ENCODE assay signal across 8 mouse cellular contexts in the genomic region with DNA sequence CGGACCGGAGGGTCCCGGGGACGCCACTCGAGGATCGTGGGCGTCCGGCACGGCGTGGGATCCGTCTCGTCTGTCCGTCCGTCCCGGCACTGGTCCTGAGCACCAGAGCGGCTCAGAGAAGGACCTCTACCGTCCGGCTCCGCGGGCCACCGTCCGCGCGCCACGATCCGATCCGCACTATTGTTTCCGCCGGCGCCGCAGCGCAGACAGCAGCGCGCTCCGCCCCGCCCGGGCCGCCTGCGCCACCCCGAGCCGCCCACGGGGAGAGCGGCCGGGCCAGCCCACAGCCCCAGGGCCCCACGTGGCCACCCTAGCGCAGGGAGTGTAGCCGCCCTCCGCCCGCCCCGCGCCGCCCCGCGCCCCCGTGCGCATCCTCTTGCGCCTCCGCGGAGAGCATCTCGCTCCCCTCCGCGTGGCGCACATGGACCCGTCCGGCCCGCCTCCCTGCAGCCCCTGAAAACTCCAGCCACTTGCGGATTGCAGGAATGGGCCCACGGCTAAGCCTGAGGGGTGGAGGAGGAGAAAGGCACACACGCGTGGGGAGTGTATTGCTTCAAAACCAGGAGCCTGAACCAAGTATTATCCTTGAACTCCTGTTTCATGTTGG. TPM values are rescaled to one million over a fixed set of nuclear protein-coding genes. Genes with fewer than 3 reads are reported as not detected.
DNase-seq lines count a peak whose midpoint lies in the region; ATAC-seq lines count a peak whose summit lies in the region.

A gene (minus strand): TSS at position 231 of the 607 bp plus-strand sequence.

- peak within 1 kb of the TSS; percentile 83 for H3K27ac ChIP-seq in heart, embryonic 13.5 days (replicated peaks)
- peak within 1 kb of the TSS; percentile 64 for H3K27ac ChIP-seq in liver, embryonic 13.5 days
- H3K27ac ChIP-seq in stomach, embryonic 14.5 days (ENCODE audit: low read length), result peak within 1 kb of the TSS; percentile 89

- peak within 1 kb of the TSS; percentile 68 for H3K4me3 ChIP-seq in heart, embryonic 13.5 days
- peak within 1 kb of the TSS; percentile 72 for H3K4me3 ChIP-seq in liver, embryonic 13.5 days (replicated peaks)
- H3K4me3 ChIP-seq in stomach, embryonic 14.5 days (ENCODE audit: low read depth, low read length), result peak within 1 kb of the TSS; percentile 75

- peak within 1 kb of the TSS; percentile 80 for H3K4me2 ChIP-seq in heart, embryonic 13.5 days
- peak within 1 kb of the TSS; percentile 81 for H3K4me2 ChIP-seq in liver, embryonic 13.5 days
- peak within 1 kb of the TSS; percentile 42 for H3K4me2 ChIP-seq in stomach, embryonic 14.5 days (replicated peaks; ENCODE audit: low read depth, low read length)

- H3K9ac ChIP-seq in heart, embryonic 13.5 days, result peak within 1 kb of the TSS; percentile 86
- H3K9ac ChIP-seq in liver, embryonic 13.5 days, result peak within 1 kb of the TSS; percentile 79
- peak within 1 kb of the TSS; percentile 63 for H3K9ac ChIP-seq in stomach, embryonic 14.5 days (replicated peaks; ENCODE audit: low read depth, low read length)

- ATAC-seq in erythroid progenitor cell, adult 5-6 weeks (replicated peaks; ENCODE audit: low FRiP score, poor library complexity, severe bottlenecking), result peak; percentile 67
- ATAC-seq in heart, embryonic 13.5 days (ENCODE audit: extremely low read depth, insufficient number of reproducible peaks, low FRiP score, low TSS enrichment), result peak; percentile 93
- peak; percentile 93 for ATAC-seq in liver, embryonic 13.5 days (ENCODE audit: low read depth)
- peak; percentile 98 for ATAC-seq in stomach, embryonic 14.5 days (ENCODE audit: insufficient number of reproducible peaks, insufficient read depth, low FRiP score, low read depth)

- under 1% methylated on average over 69 of the region's 70 CpGs for WGBS in heart, embryonic 13.5 days
- WGBS in liver, embryonic 13.5 days (ENCODE audit: insufficient replicate concordance), result under 1% methylated on average over 70 of the region's 70 CpGs
- under 1% methylated on average over 56 of the region's 70 CpGs for WGBS in stomach, embryonic 14.5 days

- DNase-seq in CD4-positive helper T cell, adult 2 months (ENCODE audit: low read depth, low spot score), result peak; percentile 96
- DNase-seq in brain, adult 2 months (ENCODE audit: low read depth, low spot score), result peak; percentile 89
- DNase-seq in kidney, postnatal 10 days, result peak; percentile 93
- DNase-seq in liver, embryonic 13.5 days, result peak; percentile 50
- DNase-seq in natural killer cell, adult 2 months (ENCODE audit: low spot score in 2 of 2), result peak; percentile 86 to 88

- peaks cover 14% of the 10 kb centered on the region for H3K4me1 ChIP-seq in heart, embryonic 13.5 days
- H3K4me1 ChIP-seq in liver, embryonic 13.5 days (replicated peaks), result peaks cover 24% of the 10 kb centered on the region
- peaks cover 8% of the 10 kb centered on the region; the same call in 1 of the 2 replicates for H3K4me1 ChIP-seq in stomach, embryonic 14.5 days (ENCODE audit: control insufficient read depth, insufficient read depth, low read length)

- H3K36me3 ChIP-seq in heart, embryonic 13.5 days, result no peaks in the 10 kb centered on the region; the same call in 1 of the 2 replicates
- H3K36me3 ChIP-seq in liver, embryonic 13.5 days, result no peaks in the 10 kb centered on the region
- H3K36me3 ChIP-seq in stomach, embryonic 14.5 days (ENCODE audit: control insufficient read depth, insufficient read depth, low read length), result no peaks in the 10 kb centered on the region

- H3K9me3 ChIP-seq in heart, embryonic 13.5 days, result no peaks in the 10 kb centered on the region
- no peaks in the 10 kb centered on the region for H3K9me3 ChIP-seq in liver, embryonic 13.5 days (replicated peaks)
- H3K9me3 ChIP-seq in stomach, embryonic 14.5 days (ENCODE audit: control insufficient read depth, low read depth, low read length), result no peaks in the 10 kb centered on the region

- H3K27me3 ChIP-seq in heart, embryonic 13.5 days (replicated peaks), result no peaks in the 10 kb centered on the region
- no peaks in the 10 kb centered on the region for H3K27me3 ChIP-seq in liver, embryonic 13.5 days
- no peaks in the 10 kb centered on the region for H3K27me3 ChIP-seq in stomach, embryonic 14.5 days (ENCODE audit: control insufficient read depth, insufficient read depth, low read length)

RNA-seq across cellular contexts. Expression of the gene that starts here (rescaled TPM):
- total RNA-seq in erythroid progenitor cell, adult 5-6 weeks (2015; ENCODE audit: low replicate concordance), result 6.8 and 13.4 TPM in 2 replicates
- 1.3 and 3.2 TPM in 2 replicates for total RNA-seq in erythroid progenitor cell, adult 5-6 weeks (2017; ENCODE audit: low replicate concordance)
- 7.3 and 7.5 TPM in 2 replicates for polyA plus RNA-seq in heart, embryonic 13.5 days (2015; fragmentation: Nextera tagmentation; extraction: Ambion mirVana)
- 6.0 and 6.4 TPM in 2 replicates for polyA plus RNA-seq in liver, embryonic 13.5 days (2015; fragmentation: Nextera tagmentation; extraction: Ambion mirVana)
- polyA plus RNA-seq in stomach, embryonic 14.5 days (2014; fragmentation: Nextera tagmentation; extraction: Ambion mirVana), result 17.8 and 19.6 TPM in 2 replicates

Comparison
In these comparisons a context has a peak if more than half of its experiments do, and no peak if none do; other contexts are left out.
1. Peak in every context shown above with its lines: DNase-seq, ATAC-seq, H3K4me3 ChIP-seq and H3K27ac ChIP-seq.